Mouse (Mus musculus): ENCODE data around the gene Agbl2. TPM values are rescaled to one million over a fixed set of nuclear protein-coding genes. Genes with fewer than 3 reads are reported as not detected.

Gene Agbl2
- polyA plus RNA-seq, 1 experiment from 2014 or later = 0.11 TPM

Other genes starting within 250 kb of the Agbl2 start
- gene Ptprj, start 202.1 kb upstream of the Agbl2 start, polyA plus RNA-seq (2014; fragmentation: Nextera tagmentation; extraction: Ambion mirVana) = 9.3 and 9.7 TPM in 2 replicates
- gene Nup160, start 105.5 kb upstream of the Agbl2 start, polyA plus RNA-seq (2014; fragmentation: Nextera tagmentation; extraction: Ambion mirVana) = 29.2 and 30.5 TPM in 2 replicates
- gene Fnbp4, start 37.4 kb upstream of the Agbl2 start, polyA plus RNA-seq (2014; fragmentation: Nextera tagmentation; extraction: Ambion mirVana) = 110 and 128 TPM in 2 replicates
- gene Mtch2, start 64.4 kb downstream of the Agbl2 start, polyA plus RNA-seq (2014; fragmentation: Nextera tagmentation; extraction: Ambion mirVana) = 277 and 280 TPM in 2 replicates
- gene C1qtnf4, start 103.1 kb downstream of the Agbl2 start, polyA plus RNA-seq (2014; fragmentation: Nextera tagmentation; extraction: Ambion mirVana) = 135 and 143 TPM in 2 replicates
- gene Kbtbd4, start 122.0 kb downstream of the Agbl2 start, polyA plus RNA-seq (2014; fragmentation: Nextera tagmentation; extraction: Ambion mirVana) = 47.5 and 50.4 TPM in 2 replicates
- gene Ndufs3, start 122.1 kb downstream of the Agbl2 start, polyA plus RNA-seq (2014; fragmentation: Nextera tagmentation; extraction: Ambion mirVana) = 229 and 259 TPM in 2 replicates
- gene Celf1, start 157.7 kb downstream of the Agbl2 start, polyA plus RNA-seq (2014; fragmentation: Nextera tagmentation; extraction: Ambion mirVana) = 77.6 and 80.8 TPM in 2 replicates